Mouse (Mus musculus): Measurements from ENCODE around the gene Cdkl3. TPM values are rescaled to one million over a fixed set of nuclear protein-coding genes. Genes with fewer than 3 reads are reported as not detected.

The Cdkl3 gene
- polyA plus RNA-seq, 1 experiment, result 15.9 TPM

- no peak for DNase-seq (ENCODE audit: extremely low spot score in 1 of 2, low spot score in 1 of 2)
These were observed 72.0 kb downstream of the Cdkl3 start for GRCm38 (mm10) chr11:52075794-52076633.

DNA sequence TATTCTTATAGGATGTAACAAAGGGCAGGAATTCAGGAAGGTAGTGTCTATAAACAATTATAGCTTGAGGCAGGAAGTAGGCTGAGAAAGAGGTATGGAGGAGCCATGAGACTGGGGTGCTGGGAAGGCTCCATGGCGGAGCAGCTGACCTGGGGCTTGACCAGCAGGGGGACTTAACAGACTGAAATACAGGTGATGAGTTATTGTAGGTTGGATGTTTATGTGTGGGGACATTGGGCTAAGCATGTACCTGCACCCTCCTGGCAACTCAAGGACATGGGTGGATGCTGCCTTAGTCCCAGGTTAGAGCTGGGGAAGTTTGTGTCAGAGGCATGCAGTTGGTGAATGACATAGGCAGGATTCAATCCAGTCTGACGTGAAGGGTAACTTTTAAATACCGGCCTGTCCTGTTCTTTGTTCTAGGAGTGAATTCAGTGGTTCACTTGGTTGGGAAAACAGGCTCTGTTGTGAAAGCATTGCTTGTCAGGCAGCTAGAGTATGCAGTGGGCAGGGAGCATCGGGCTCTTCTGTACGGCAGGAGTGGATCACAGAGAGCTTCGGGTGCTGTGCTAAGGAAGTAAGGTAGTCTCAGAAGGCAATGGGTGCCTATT lies 72.8 kb downstream of the Cdkl3 start:
- no peak for DNase-seq (ENCODE audit: extremely low spot score in 1 of 2, low spot score in 1 of 2)

DNA sequence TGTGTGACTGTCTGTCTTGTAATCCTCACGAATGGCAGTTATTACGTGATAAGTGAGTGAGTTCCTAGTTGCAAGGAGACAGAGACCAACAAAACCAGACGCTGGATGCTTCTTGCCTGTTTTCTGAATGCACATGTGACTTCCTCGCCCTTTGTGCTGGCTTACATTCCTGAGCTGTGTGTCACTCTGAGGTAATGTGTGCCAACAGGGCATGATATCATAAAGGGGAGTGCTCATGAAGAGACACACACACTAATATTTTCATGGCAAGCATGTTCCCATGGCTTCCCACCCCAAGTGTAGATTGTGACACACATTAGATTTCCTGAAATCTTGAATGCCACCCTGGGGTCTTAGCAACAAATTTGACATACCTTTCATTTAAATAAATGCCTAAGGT lies 73.9 kb downstream of the Cdkl3 start:
- no peak for DNase-seq (ENCODE audit: extremely low spot score in 1 of 2, low spot score in 1 of 2)

DNA sequence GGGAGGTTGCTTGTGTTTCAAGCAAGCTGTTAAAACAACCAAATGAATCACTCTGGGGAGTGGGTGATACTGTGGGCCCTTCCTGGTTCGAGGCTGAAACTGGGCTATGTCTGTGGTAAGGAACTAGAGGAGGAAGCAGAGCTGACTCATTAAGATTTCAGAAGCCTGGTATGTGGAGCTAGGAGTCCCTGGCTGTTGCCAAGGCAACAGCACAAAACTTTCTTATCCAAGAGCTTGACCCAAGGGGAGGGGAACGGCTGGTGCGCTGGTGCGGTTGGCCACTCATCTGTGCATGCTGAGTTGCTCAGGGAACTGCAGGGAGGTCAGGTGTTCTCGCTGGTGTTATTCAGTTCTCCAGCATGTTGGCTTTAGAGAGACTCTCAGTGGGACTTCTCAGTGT lies 76.0 kb downstream of the Cdkl3 start:
- DNase-seq (ENCODE audit: extremely low spot score in 1 of 2, low spot score in 1 of 2), result peak in 1 of 2 experiments; percentile 43

- no peak for DNase-seq (ENCODE audit: extremely low spot score in 1 of 2, low spot score in 1 of 2)
These were observed 76.6 kb downstream of the Cdkl3 start for GRCm38 (mm10) chr11:52080656-52081055.

DNA sequence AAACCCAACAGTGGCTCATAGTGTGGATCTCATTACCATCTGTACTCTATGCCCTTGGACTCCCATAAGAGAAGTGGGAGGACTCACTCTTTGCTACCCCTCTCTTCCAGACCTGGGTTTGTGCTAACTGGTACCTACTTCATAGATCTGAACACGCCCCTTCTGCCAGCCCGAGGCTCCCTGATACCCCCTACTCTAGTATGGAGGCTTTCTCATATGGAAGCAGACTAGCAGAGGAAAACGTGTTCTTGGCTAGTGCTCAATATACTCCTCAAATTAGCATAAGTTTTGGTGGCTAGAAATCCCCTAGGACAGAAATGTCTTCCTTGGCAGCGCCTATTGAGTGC lies 81.8 kb downstream of the Cdkl3 start:
- DNase-seq (ENCODE audit: extremely low spot score in 1 of 2, low spot score in 1 of 2), result peak in 1 of 2 experiments; percentile 13

- peak; percentile 61 to 73 for DNase-seq (ENCODE audit: extremely low spot score in 1 of 2, low spot score in 1 of 2)
These were observed 82.3 kb downstream of the Cdkl3 start for GRCm38 (mm10) chr11:52086204-52086864.

- DNase-seq (ENCODE audit: extremely low spot score in 1 of 2, low spot score in 1 of 2), result no peak
These were observed 85.3 kb downstream of the Cdkl3 start for GRCm38 (mm10) chr11:52089291-52089690.

- DNase-seq (ENCODE audit: extremely low spot score in 1 of 2, low spot score in 1 of 2), result peak in 1 of 2 experiments; percentile 72
These were observed 87.2 kb downstream of the Cdkl3 start for GRCm38 (mm10) chr11:52091261-52091660.

DNA sequence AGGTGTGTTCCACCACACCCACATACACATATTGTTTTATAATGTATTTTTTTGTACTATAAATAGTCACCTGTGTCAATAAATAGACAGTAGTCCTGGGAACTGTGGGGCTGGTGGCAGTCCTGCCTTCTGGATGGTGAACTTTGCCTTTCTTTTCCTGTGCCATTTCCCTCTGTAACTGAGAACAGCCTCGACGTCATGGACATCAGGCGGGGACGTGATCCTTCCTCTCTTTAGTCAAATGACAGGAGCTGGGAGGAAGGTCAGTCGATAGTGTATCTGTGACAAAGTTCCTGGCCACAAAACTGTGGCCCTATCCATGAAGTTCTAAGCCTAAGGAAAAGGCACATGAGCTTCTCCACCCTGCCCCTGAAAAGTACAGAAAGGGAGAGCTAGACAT lies 90.5 kb downstream of the Cdkl3 start:
- DNase-seq (ENCODE audit: extremely low spot score in 1 of 2, low spot score in 1 of 2), result no peak

- DNase-seq (ENCODE audit: extremely low spot score in 1 of 2, low spot score in 1 of 2), result no peak
These were observed 93.0 kb downstream of the Cdkl3 start for GRCm38 (mm10) chr11:52097016-52097415.

GRCm38 (mm10) chr11:52097596-52097995 lies 93.6 kb downstream of the Cdkl3 start:
- DNase-seq (ENCODE audit: extremely low spot score in 1 of 2, low spot score in 1 of 2), result no peak

- peak; percentile 98 to 99 for DNase-seq (ENCODE audit: extremely low spot score in 1 of 2, low spot score in 1 of 2)
These were observed 94.5 kb downstream of the Cdkl3 start, which contains the start of gene Ppp2ca for GRCm38 (mm10) chr11:52098398-52098946. Gene Ppp2ca (plus strand): TSS chr11:52098681.

DNA sequence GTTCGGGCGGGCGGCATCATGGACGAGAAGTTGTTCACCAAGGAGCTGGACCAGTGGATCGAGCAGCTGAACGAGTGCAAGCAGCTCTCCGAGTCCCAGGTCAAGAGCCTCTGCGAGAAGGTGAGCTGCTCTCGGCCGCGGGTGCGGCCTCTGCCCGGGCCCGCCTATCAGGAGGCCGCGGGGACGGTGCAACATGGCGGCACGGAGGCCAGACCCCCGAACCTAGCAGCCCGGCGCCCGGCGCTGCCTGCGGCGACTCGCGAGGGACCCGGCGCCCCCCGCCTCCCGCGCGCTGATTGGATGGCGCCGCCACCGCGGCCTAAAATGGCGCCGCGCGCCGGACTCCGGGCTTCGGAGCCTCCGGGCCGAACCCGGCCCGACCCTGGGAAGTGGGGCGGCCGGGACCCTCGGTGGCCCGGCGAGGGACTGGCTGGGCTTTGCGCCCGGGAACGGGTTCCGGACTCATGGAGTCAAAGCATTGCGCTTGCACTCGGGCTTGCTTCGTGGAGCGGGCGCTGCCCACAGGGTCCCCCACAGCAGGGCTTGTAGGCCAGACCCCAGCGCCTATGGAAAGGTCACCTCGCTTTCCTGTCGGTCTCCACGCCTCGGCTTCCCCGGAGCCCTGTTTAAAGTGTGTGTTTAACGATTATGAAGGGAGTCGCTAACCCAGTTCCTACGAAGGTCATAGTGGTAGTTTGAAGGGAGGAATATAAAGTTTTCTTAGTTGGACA lies 95.2 kb downstream of the Cdkl3 start:
- DNase-seq (ENCODE audit: extremely low spot score in 1 of 2, low spot score in 1 of 2), result peak in 1 of 2 experiments; percentile 52

- peak in 1 of 2 experiments; percentile 43 for DNase-seq (ENCODE audit: extremely low spot score in 1 of 2, low spot score in 1 of 2)
These were observed 95.8 kb downstream of the Cdkl3 start for GRCm38 (mm10) chr11:52099771-52100219.

- no peak for DNase-seq (ENCODE audit: extremely low spot score in 1 of 2, low spot score in 1 of 2)
These were observed 99.0 kb downstream of the Cdkl3 start for GRCm38 (mm10) chr11:52102977-52103376.

DNA sequence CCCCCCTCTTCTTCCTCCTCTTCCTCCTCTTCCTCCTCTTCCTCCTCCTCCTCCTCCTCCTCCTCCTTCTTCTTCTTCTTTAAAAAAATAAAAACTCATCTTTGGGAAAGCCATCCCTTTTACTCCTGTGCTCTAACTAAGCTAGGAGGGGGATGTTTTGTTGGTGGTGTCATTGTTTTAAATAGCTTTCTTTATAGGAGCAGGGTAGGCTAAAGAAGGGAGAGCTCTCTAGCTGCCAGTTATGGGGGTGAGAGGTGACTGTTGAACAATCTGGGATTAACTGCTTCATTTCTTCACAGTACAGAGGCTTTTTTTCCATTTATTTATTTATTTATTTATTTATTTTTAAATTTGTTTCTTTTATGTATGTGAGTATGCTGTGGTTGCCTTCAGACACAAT lies 101.5 kb downstream of the Cdkl3 start:
- no peak for DNase-seq (ENCODE audit: extremely low spot score in 1 of 2, low spot score in 1 of 2)

DNA sequence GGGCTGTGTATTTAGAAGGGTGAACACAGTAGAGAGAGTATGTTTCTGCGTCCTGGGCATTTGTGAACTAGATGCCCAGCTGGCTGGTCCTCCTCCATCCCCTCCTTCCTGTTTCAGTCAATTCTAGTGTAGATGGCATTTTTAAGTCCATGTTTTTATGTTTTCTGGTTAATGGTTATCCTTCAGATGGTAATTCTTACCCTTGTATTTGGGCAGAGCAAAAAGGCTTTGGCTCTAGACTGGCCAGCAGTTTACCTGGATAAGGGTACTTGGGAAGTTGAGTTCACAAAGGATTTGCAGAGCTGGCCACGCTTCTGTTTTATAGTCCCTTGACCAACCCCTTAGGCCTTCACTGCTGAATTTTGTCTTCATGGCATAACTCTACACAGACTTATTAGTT lies 102.0 kb downstream of the Cdkl3 start:
- DNase-seq (ENCODE audit: extremely low spot score in 1 of 2, low spot score in 1 of 2), result no peak

DNA sequence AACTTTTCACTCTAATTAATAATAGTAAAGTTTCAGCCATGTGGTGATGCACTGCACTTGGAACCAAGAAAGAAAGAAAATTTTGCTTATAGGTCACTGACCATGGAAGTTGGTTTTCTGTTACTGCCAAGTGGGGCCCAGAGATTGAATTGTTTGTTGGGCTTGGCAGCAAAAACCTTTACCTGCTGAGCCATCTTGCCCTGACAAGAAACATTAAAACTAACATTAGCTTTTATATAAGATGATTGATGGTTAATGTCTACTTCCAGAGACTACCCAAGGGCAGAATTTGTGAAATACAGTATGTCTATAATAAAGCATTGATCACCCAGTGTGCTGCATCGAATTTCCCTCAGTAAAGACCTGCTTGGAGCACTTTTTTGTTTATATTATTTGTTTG lies 102.4 kb downstream of the Cdkl3 start:
- DNase-seq (ENCODE audit: extremely low spot score in 1 of 2, low spot score in 1 of 2), result no peak

GRCm38 (mm10) chr11:52108796-52109195 lies 104.8 kb downstream of the Cdkl3 start:
- DNase-seq (ENCODE audit: extremely low spot score in 1 of 2, low spot score in 1 of 2), result no peak
